Mouse (Mus musculus) liver, postnatal 0 days (tissue): Measurements from ENCODE around the gene Lrrc58. TPM values are rescaled to one million over a fixed set of nuclear protein-coding genes. Genes with fewer than 3 reads are reported as not detected.

Experiments used
- ATAC-seq: fragments of 200-750 bp; cut with Nextera tagmentation; 2 replicates; pipeline ENCODE4 v1.8.0; 2017; ENCODE audit warnings: mild to moderate bottlenecking, moderate library complexity
- DNase-seq: peaks from one replicate; pipeline ENCODE4 v3.0.0-alpha.2; 2016
- H3K27ac ChIP-seq: fragments of 300-500 bp; sonication (generic); 2 replicates; pipeline ENCODE4 v1.5.1; 2014; ENCODE audit warnings: antibody characterized with exemption, moderate library complexity, mild to moderate bottlenecking, low read depth
- H3K27me3 ChIP-seq: fragments of 300-500 bp; sonication (generic); 2 replicates; pipeline ENCODE4 v1.6.1; 2014; ENCODE audit warnings: low read length, control low read depth, mixed read lengths; ENCODE audit not compliant: insufficient read depth
- H3K36me3 ChIP-seq: fragments of 300-500 bp; sonication (generic); replicated peaks from 2 replicates; pipeline ENCODE4 v1.6.1; 2014; ENCODE audit warnings: mild to moderate bottlenecking, control low read depth, low read length, moderate library complexity, mixed read lengths; ENCODE audit not compliant: insufficient read depth
- H3K4me1 ChIP-seq: fragments of 300-500 bp; sonication (generic); 2 replicates; pipeline ENCODE4 v1.6.1; 2014; ENCODE audit warnings: antibody characterized with exemption, mild to moderate bottlenecking, control low read depth; ENCODE audit not compliant: insufficient read depth
- H3K4me2 ChIP-seq: fragments of 300-500 bp; sonication (generic); 2 replicates; pipeline ENCODE4 v1.6.1; 2014; ENCODE audit warnings: low read depth, mild to moderate bottlenecking, low read length, moderate library complexity, mixed read lengths
- H3K4me3 ChIP-seq: fragments of 300-500 bp; sonication (generic); 2 replicates; pipeline ENCODE4 v1.5.1; 2014; ENCODE audit warnings: low read depth, low read length
- H3K9ac ChIP-seq: fragments of 300-500 bp; sonication (generic); replicated peaks from 2 replicates; pipeline ENCODE4 v1.6.1; 2014; ENCODE audit warnings: mild to moderate bottlenecking, moderate library complexity
- H3K9me3 ChIP-seq: fragments of 300-500 bp; sonication (generic); 2 replicates; pipeline ENCODE4 v1.6.1; 2016; ENCODE audit warnings: mild to moderate bottlenecking, control low read depth, low read length, mixed read lengths
- CTCF ChIP-seq: sonication (generic); IDR thresholded peaks from 2 replicates; pipeline ENCODE4 v1.5.1; 2016; ENCODE audit warnings: antibody characterized with exemption, low read depth
- EP300 ChIP-seq: IDR thresholded peaks from 2 replicates; pipeline ENCODE4 v1.6.1; 2016; ENCODE audit warnings: antibody characterized with exemption, low read depth, mild to moderate bottlenecking
- WGBS: fragments of 180-500 bp; shearing (Covaris S2); extraction: QIAGEN DNeasy Blood & Tissue Kit; methylation state at CpG from one replicate; pipeline ENCODE4 v1.1.7; 2014; ENCODE audit not compliant: insufficient replicate concordance; 5-methylcytosine and 5-hydroxymethylcytosine counted together
- polyA plus RNA-seq: library from polyadenylated mRNA; unstranded; fragments of >200 nt; fragmentation: Nextera tagmentation; extraction: Ambion mirVana; gene quantifications from 2 replicates; pipeline ENCODE4 v1.2.1, GENCODE M21; 2015

Gene Lrrc58
- polyA plus RNA-seq, 1 experiment from 2014 or later, result 11.6 TPM

DNA sequence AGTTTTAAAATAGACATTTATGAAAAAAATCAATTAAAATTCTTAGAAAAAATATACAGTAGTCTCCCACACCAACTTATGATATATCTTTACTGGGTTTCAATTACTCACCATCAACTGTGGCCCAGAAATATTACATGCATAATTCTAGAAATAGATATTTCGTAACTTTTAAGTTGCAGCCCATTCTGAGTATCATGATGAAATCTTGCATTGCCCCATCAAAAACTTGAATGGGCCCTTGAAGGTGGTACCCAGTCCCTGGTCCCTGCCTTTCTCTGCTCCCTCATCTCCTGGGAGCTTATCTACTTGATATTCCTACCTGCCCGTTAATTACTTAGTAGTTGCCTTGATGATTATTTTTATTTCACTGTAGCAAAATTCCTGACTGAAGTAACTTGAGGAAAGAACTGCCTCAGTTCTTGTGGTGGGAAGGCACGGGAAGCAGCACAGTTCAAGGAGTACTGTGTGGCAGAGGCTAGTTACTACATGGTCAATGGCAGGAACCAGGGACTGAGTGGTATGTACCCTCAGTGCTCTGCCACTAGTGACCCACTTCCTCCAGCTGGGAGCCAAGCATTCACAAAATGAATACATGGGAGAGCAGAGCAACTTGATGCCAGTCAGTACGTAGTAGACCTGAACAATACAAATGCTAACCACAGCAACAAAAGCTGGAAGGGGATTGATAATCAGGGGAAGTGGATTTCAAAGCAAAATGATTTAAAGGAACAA lies 6.5 kb downstream of the Lrrc58 start:
- peaks cover 16% of the 10 kb centered on the region for H3K36me3 ChIP-seq
- no peak for ATAC-seq
- H3K27me3 ChIP-seq, result no peaks in the 10 kb centered on the region
- H3K9me3 ChIP-seq, result no peaks in the 10 kb centered on the region
- H3K4me1 ChIP-seq, result peaks cover 22% of the 10 kb centered on the region
- no peak for DNase-seq
- TF ChIP-seq CTCF (no peak), EP300 (no peak)
- no peak overlapping the region for H3K27ac ChIP-seq
- H3K4me2 ChIP-seq, result no peak overlapping the region
- H3K4me3 ChIP-seq, result no peak overlapping the region
- no peak overlapping the region for H3K9ac ChIP-seq
- whole genome bisulfite sequencing, result 66% methylated on average over 4 of the region's 4 CpGs

DNA sequence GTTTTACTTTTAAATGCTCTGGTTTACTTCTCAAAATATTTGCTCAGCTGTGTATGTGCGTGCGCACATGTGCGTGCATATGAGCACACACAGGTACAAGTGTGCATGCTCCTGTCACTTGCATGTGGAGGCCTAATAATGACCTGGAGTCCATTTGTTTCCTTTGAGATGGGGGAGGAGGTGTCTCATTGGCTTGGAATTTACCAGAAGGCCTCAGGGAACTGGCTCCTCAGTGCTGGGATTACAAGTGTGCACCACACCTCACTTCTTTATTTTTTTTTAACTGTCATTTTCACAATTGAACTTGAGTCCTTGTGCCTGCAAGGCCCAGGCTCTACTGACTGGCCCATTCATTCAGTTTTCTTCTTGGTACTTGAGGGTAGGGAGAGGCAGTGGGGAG lies 9.2 kb downstream of the Lrrc58 start:
- Histone ChIP-seq H3K4me3 (no peak overlapping the region), H3K36me3 (peaks cover 20% of the 10 kb centered on the region)
- 96% methylated on average over 3 of the region's 3 CpGs for WGBS

DNA sequence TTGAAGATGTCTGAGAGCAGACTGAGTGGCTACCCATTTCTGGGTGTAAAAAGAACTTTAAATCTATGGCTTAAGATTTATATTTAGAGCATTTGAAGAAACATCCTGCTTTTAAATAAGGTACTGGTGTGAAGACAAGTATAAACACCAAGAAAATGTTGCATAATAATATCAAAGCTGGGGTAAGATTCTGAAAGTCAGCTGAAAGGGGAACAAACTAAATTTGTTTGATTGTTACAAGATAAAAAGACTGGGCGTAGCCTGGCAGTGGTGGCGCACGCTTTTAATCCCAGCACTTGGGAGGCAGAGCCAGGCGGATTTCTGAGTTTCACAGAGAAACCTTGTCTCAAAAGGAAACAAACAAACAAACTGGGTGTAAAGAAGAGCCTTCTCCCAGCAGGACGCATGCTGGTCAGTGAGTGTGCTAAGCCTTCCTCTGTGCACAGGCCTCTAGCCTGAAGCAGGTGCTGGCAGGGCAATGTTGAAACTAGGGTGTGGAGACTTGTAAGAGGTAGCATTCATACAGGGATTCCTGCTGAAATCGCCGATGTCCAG lies 10.8 kb downstream of the Lrrc58 start:
- H3K4me1 ChIP-seq, result peaks cover 20% of the 10 kb centered on the region
- H3K9ac ChIP-seq, result no peak overlapping the region
- no peak for TF ChIP-seq EP300
- no peak overlapping the region for H3K27ac ChIP-seq
- peaks cover 23% of the 10 kb centered on the region for H3K36me3 ChIP-seq
- ATAC-seq (no peak), DNase-seq (no peak)
- H3K4me3 ChIP-seq, result no peak overlapping the region
- no peak overlapping the region for H3K4me2 ChIP-seq
- no peaks in the 10 kb centered on the region for H3K9me3 ChIP-seq
- WGBS, result 74% methylated on average over 7 of the region's 7 CpGs
- H3K27me3 ChIP-seq, result no peaks in the 10 kb centered on the region

More for the DNA sequence above, 9.2 kb downstream of the Lrrc58 start:
- H3K9me3 ChIP-seq, result no peaks in the 10 kb centered on the region
- H3K4me2 ChIP-seq, result no peak overlapping the region
- TF ChIP-seq EP300 (no peak), CTCF (no peak)
- no peaks in the 10 kb centered on the region for H3K27me3 ChIP-seq
- H3K27ac ChIP-seq, result no peak overlapping the region
- H3K4me1 ChIP-seq, result peaks cover 20% of the 10 kb centered on the region
- no peak for DNase-seq
- H3K9ac ChIP-seq, result no peak overlapping the region
- no peak for ATAC-seq

DNA sequence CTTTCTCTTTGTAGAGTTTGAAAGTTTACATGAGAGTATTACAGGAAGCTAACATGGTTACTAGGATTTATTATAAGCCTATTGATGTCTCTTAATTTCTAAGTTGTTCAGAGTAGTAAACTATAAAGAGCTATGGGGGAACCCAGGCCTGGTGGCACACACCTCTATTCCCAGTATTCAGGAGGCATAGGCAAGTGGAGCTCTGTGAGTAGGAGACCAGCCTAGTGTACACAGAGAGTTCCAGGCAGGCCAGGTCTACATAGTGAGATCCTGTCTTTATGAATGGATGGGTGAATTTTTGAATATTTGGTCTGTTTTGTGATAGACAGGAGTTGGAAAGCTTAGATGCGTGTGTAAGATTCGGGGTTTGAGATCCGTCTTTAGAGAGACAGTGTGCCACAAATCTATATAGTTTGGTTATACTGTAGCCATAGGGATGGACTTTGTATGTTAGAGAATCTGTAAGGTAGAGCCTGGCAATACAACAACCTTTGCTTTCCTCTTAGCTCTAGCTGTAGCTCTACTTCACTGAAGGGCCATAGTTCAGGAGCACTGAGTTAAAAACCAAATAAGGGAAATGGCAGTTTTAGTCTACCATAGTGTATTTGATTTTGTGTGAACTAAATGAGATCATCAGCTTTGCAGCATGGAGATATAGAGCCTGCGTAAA lies 11.7 kb downstream of the Lrrc58 start:
- Histone ChIP-seq H3K4me3 (no peak overlapping the region), H3K9ac (no peak overlapping the region), H3K4me1 (peaks cover 15% of the 10 kb centered on the region), H3K36me3 (peaks cover 26% of the 10 kb centered on the region), H3K27me3 (no peaks in the 10 kb centered on the region), H3K9me3 (no peaks in the 10 kb centered on the region), H3K27ac (0 out of 2 replicates have a peak overlapping the region, but pooled peaks have one; percentile 30), H3K4me2 (peak overlapping the region; percentile 18; the same call in 1 of the 2 replicates)
- ATAC-seq, result peak; percentile 38; the same call in 1 of the 2 replicates
- WGBS, result 71% methylated on average over 4 of the region's 4 CpGs
- TF ChIP-seq EP300, result no peak
- no peak for TF ChIP-seq CTCF
- no peak for DNase-seq

DNA sequence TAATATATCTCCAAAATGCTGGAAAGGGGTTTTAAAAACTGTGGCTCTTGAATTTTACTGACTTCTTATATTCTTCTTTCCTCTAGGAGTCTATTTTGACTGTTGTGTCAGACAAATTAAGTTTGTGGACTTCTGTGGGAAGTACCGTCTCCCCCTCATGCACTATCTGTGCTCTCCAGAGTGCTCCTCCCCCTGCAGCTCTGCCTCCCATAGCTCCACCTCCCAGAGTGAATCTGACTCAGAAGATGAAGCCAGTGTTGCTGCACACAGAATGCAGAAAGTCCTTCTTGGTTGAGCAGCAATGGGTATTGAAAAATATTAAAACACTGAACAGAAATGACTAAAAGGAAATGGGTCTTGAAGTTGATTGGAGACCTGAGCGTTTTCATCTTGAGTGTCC lies 13.0 kb downstream of the Lrrc58 start:
- peaks cover 14% of the 10 kb centered on the region for H3K4me1 ChIP-seq
- H3K27me3 ChIP-seq, result no peaks in the 10 kb centered on the region
- WGBS, result 62% methylated on average over 2 of the region's 2 CpGs
- no peak overlapping the region for H3K4me3 ChIP-seq
- no peak for DNase-seq
- H3K27ac ChIP-seq, result no peak overlapping the region
- ATAC-seq, result no peak
- H3K36me3 ChIP-seq, result peaks cover 26% of the 10 kb centered on the region
- no peaks in the 10 kb centered on the region for H3K9me3 ChIP-seq
- no peak for TF ChIP-seq EP300
- TF ChIP-seq CTCF, result no peak
- H3K4me2 ChIP-seq, result no peak overlapping the region
- H3K9ac ChIP-seq, result no peak overlapping the region

DNA sequence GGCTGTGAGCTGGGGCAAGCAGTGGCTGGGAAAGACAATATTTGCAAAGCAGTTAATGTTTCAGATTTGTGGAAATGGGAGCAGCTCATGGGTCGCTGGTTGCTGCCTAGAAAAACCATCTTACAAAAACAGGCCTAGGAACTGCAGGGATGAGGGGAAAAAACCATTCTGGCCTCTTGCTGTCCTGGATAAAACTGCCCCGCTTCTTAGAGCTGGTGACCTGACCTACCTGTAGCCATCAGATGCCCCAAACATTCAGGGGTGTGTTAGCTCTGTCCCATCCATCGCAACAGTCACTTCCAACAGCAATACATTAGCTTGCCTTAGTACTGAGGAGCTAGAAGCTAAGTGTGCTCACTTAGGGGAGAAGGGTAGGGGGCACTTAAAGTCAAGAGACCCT lies 20.8 kb downstream of the Lrrc58 start:
- ATAC-seq (peak; percentile 29; the same call in 1 of the 2 replicates), DNase-seq (no peak)
- 74% methylated on average over 3 of the region's 3 CpGs for WGBS
- Histone ChIP-seq H3K4me1 (0 out of 2 replicates have a peak, but pooled peaks cover 3% of the 10 kb centered on the region), H3K27me3 (no peaks in the 10 kb centered on the region), H3K4me3 (no peak overlapping the region), H3K27ac (no peak overlapping the region), H3K36me3 (0 out of 2 replicates have a peak, but pooled peaks cover 2% of the 10 kb centered on the region), H3K4me2 (no peak overlapping the region), H3K9me3 (no peaks in the 10 kb centered on the region), H3K9ac (no peak overlapping the region)
- TF ChIP-seq CTCF, result no peak
- TF ChIP-seq EP300, result no peak
